In genomic region chrX:23285442-23285817, GRCm38 (mm10) we compare ENCODE assay signal across 12 mouse cellular contexts.
DNase-seq lines count a peak whose midpoint lies in the region; ATAC-seq lines count a peak whose summit lies in the region.
"Had no signal": no experiment of that assay in that cellular context is flagged by ENCODE, and none has a peak within 500 bp of the region (broad histone marks: within the 10 kb centered on the region; RNA-seq: fewer than 3 reads in every experiment).

No protein-coding gene starts in this region.

- no peaks in the 10 kb centered on the region for H3K27me3 ChIP-seq in neural tube, embryonic 11.5 days (ENCODE audit: control insufficient read depth, insufficient read depth, low read length)
- H3K27me3 ChIP-seq in midbrain, embryonic 11.5 days (ENCODE audit: control insufficient read depth, insufficient read depth, low read length) = no peaks in the 10 kb centered on the region

- H3K9ac ChIP-seq in neural tube, embryonic 11.5 days (ENCODE audit: low read length) = no peak overlapping the region
- peak overlapping the region; percentile 30; the same call in 1 of the 2 replicates for H3K9ac ChIP-seq in midbrain, embryonic 11.5 days (ENCODE audit: low read length)

- ATAC-seq in frontal cortex, adult (ENCODE audit: low TSS enrichment) = peak; percentile 65
- ATAC-seq in neural tube, embryonic 11.5 days (ENCODE audit: insufficient read depth, low FRiP score, low TSS enrichment) = no peak
- ATAC-seq in midbrain, embryonic 11.5 days (ENCODE audit: low FRiP score) = peak; percentile 77

- peak overlapping the region; percentile 12; the same call in 1 of the 2 replicates for H3K4me2 ChIP-seq in neural tube, embryonic 11.5 days (ENCODE audit: low read depth)
- H3K4me2 ChIP-seq in midbrain, embryonic 11.5 days = peak overlapping the region; percentile 37

- WGBS in neural tube, embryonic 11.5 days = 27% methylated on average over 10 of the region's 10 CpGs
- 17% methylated on average over 10 of the region's 10 CpGs for WGBS in midbrain, embryonic 11.5 days

- H3K36me3 ChIP-seq in neural tube, embryonic 11.5 days (ENCODE audit: control insufficient read depth, insufficient read depth, low read length) = no peaks in the 10 kb centered on the region
- H3K36me3 ChIP-seq in midbrain, embryonic 11.5 days (ENCODE audit: control insufficient read depth, insufficient read depth, low read length) = no peaks in the 10 kb centered on the region

- no peak overlapping the region for H3K27ac ChIP-seq in neural tube, embryonic 11.5 days (ENCODE audit: low read depth, low read length)
- peak overlapping the region; percentile 54; the same call in 1 of the 2 replicates for H3K27ac ChIP-seq in midbrain, embryonic 11.5 days (ENCODE audit: low read depth, low read length)
- H3K27ac ChIP-seq: macrophage had no signal

- no peak for DNase-seq in frontal cortex, postnatal 36 days (ENCODE audit: low spot score in 2 of 2)
- no peak for DNase-seq in neural tube, embryonic 11.5 days (ENCODE audit: low spot score)
- DNase-seq in neural tube, embryonic 10.5 days (ENCODE audit: extremely low spot score, low spot score) = no peak
- no peak for DNase-seq in midbrain, embryonic 11.5 days (ENCODE audit: low spot score, missing footprints)
- no peak for DNase-seq in adrenal gland, postnatal 36 days
- no peak for DNase-seq in gastrocnemius, postnatal 25 days
- DNase-seq in right cerebral cortex, postnatal 36 days (ENCODE audit: low spot score in 2 of 2) = no peak
- DNase-seq: adrenal gland, adult 2 months; cerebellum, adult 11-12 months had no signal

- H3K4me1 ChIP-seq in neural tube, embryonic 11.5 days (ENCODE audit: control insufficient read depth, insufficient read depth, low read length) = no peaks in the 10 kb centered on the region
- no peaks in the 10 kb centered on the region for H3K4me1 ChIP-seq in midbrain, embryonic 11.5 days (ENCODE audit: control insufficient read depth, insufficient read depth, low read length)

- H3K4me3 ChIP-seq in neural tube, embryonic 11.5 days (ENCODE audit: low read depth, low read length) = no peak overlapping the region
- peak overlapping the region; percentile 5; the same call in 1 of the 2 replicates for H3K4me3 ChIP-seq in midbrain, embryonic 11.5 days (ENCODE audit: low read depth, low read length)
- H3K4me3 ChIP-seq: erythroblast, embryonic 14.5 days had no signal

- H3K9me3 ChIP-seq in neural tube, embryonic 11.5 days (ENCODE audit: control insufficient read depth, low read length) = no peaks in the 10 kb centered on the region
- no peaks in the 10 kb centered on the region for H3K9me3 ChIP-seq in midbrain, embryonic 11.5 days (ENCODE audit: control insufficient read depth, low read length)
